Mouse (Mus musculus): ENCODE measurements around the gene Ccdc137. TPM values are rescaled to one million over a fixed set of nuclear protein-coding genes. Genes with fewer than 3 reads are reported as not detected.

Ccdc137 gene
- polyA plus RNA-seq, 1 experiment from 2014 or later, result 33.8 TPM

GRCm38 (mm10) chr11:120498891-120499290 lies 41.0 kb downstream of the Ccdc137 start:
- Histone ChIP-seq H3K4me1 (replicated peaks; ENCODE audit: control insufficient read depth, insufficient read depth, low read length) (no peaks in the 10 kb centered on the region; the same call in none of the 2 replicates), H3K27ac (ENCODE audit: low read depth, low read length) (no peak overlapping the region), H3K4me3 (ENCODE audit: low read depth, low read length) (no peak overlapping the region), H3K36me3 (ENCODE audit: control insufficient read depth, insufficient read depth, low read length) (peaks cover 2% of the 10 kb centered on the region; the same call in 1 of the 2 replicates), H3K9me3 (ENCODE audit: control insufficient read depth, low read length) (no peaks in the 10 kb centered on the region), H3K4me2 (ENCODE audit: low read depth, low read length, severe bottlenecking) (no peak overlapping the region), H3K27me3 (ENCODE audit: control insufficient read depth, insufficient read depth, low read length) (no peaks in the 10 kb centered on the region), H3K9ac (ENCODE audit: low read length) (no peak overlapping the region)
- ATAC-seq (replicated peaks; ENCODE audit: low FRiP score), result no peak
- peak; percentile 47 for DNase-seq (ENCODE audit: low spot score)
- WGBS, result 86% methylated on average over 5 of the region's 5 CpGs

DNA sequence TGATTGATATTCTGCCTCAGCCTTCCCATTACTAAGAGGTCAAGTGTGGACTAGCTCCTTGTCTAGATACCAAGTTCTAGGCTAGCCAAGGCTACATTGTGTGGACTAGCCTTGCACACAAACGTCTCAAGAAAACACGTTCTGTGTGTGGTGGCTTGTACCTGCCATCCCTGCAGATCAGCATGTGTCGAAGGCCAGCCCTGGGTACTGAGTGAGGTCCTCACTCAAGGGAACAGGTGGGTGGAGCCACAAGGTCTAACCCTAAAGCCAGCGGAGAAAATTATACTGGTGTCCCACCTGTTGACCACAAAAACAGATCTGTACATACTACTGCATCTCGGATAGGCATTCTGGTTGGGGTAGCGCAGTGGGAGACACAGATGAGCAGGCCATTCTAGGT lies 42.0 kb downstream of the Ccdc137 start:
- H3K4me2 ChIP-seq (ENCODE audit: low read depth, low read length, severe bottlenecking), result no peak overlapping the region
- H3K27me3 ChIP-seq (ENCODE audit: control insufficient read depth, insufficient read depth, low read length), result no peaks in the 10 kb centered on the region
- H3K4me3 ChIP-seq (ENCODE audit: low read depth, low read length), result no peak overlapping the region
- no peaks in the 10 kb centered on the region; the same call in 1 of the 2 replicates for H3K4me1 ChIP-seq (replicated peaks; ENCODE audit: control insufficient read depth, insufficient read depth, low read length)
- peak; percentile 45 for DNase-seq (ENCODE audit: low spot score)
- no peak overlapping the region for H3K27ac ChIP-seq (ENCODE audit: low read depth, low read length)
- 80% methylated on average over 6 of the region's 6 CpGs for WGBS
- peaks cover 2% of the 10 kb centered on the region; the same call in 1 of the 2 replicates for H3K36me3 ChIP-seq (ENCODE audit: control insufficient read depth, insufficient read depth, low read length)
- no peaks in the 10 kb centered on the region for H3K9me3 ChIP-seq (ENCODE audit: control insufficient read depth, low read length)
- no peak for ATAC-seq (replicated peaks; ENCODE audit: low FRiP score)
- H3K9ac ChIP-seq (ENCODE audit: low read length), result no peak overlapping the region

- Histone ChIP-seq H3K9ac (ENCODE audit: low read length) (no peak overlapping the region), H3K27ac (ENCODE audit: low read depth, low read length) (no peak overlapping the region), H3K4me3 (ENCODE audit: low read depth, low read length) (no peak overlapping the region), H3K27me3 (ENCODE audit: control insufficient read depth, insufficient read depth, low read length) (no peaks in the 10 kb centered on the region), H3K36me3 (ENCODE audit: control insufficient read depth, insufficient read depth, low read length) (peaks cover 2% of the 10 kb centered on the region; the same call in 1 of the 2 replicates), H3K9me3 (ENCODE audit: control insufficient read depth, low read length) (no peaks in the 10 kb centered on the region), H3K4me2 (ENCODE audit: low read depth, low read length, severe bottlenecking) (no peak overlapping the region), H3K4me1 (replicated peaks; ENCODE audit: control insufficient read depth, insufficient read depth, low read length) (no peaks in the 10 kb centered on the region; the same call in 1 of the 2 replicates)
- 37% methylated on average over 3 of the region's 3 CpGs for WGBS
- DNase-seq (ENCODE audit: low spot score) (peak; percentile 45), ATAC-seq (replicated peaks; ENCODE audit: low FRiP score) (no peak)
Observed at GRCm38 (mm10) chr11:120500357-120500756, 42.4 kb downstream of the Ccdc137 start.

- Histone ChIP-seq H3K27ac (ENCODE audit: low read depth, low read length) (no peak overlapping the region), H3K9me3 (ENCODE audit: control insufficient read depth, low read length) (no peaks in the 10 kb centered on the region), H3K4me3 (ENCODE audit: low read depth, low read length) (no peak overlapping the region), H3K4me1 (replicated peaks; ENCODE audit: control insufficient read depth, insufficient read depth, low read length) (no peaks in the 10 kb centered on the region; the same call in 1 of the 2 replicates), H3K27me3 (ENCODE audit: control insufficient read depth, insufficient read depth, low read length) (no peaks in the 10 kb centered on the region), H3K4me2 (ENCODE audit: low read depth, low read length, severe bottlenecking) (no peak overlapping the region), H3K36me3 (ENCODE audit: control insufficient read depth, insufficient read depth, low read length) (peaks cover 2% of the 10 kb centered on the region; the same call in 1 of the 2 replicates), H3K9ac (ENCODE audit: low read length) (no peak overlapping the region)
- ATAC-seq (replicated peaks; ENCODE audit: low FRiP score), result no peak
- DNase-seq (ENCODE audit: low spot score), result peak; percentile 48
- WGBS, result 73% methylated on average over 6 of the region's 6 CpGs
Observed at GRCm38 (mm10) chr11:120501018-120501417, 43.1 kb downstream of the Ccdc137 start.

- WGBS, result 88% methylated on average over 4 of the region's 4 CpGs
- Histone ChIP-seq H3K9ac (ENCODE audit: low read length) (no peak overlapping the region), H3K27ac (ENCODE audit: low read depth, low read length) (no peak overlapping the region), H3K4me3 (ENCODE audit: low read depth, low read length) (no peak overlapping the region), H3K27me3 (ENCODE audit: control insufficient read depth, insufficient read depth, low read length) (no peaks in the 10 kb centered on the region), H3K4me1 (replicated peaks; ENCODE audit: control insufficient read depth, insufficient read depth, low read length) (no peaks in the 10 kb centered on the region; the same call in 1 of the 2 replicates), H3K9me3 (ENCODE audit: control insufficient read depth, low read length) (no peaks in the 10 kb centered on the region), H3K4me2 (ENCODE audit: low read depth, low read length, severe bottlenecking) (no peak overlapping the region), H3K36me3 (ENCODE audit: control insufficient read depth, insufficient read depth, low read length) (peaks cover 2% of the 10 kb centered on the region; the same call in 1 of the 2 replicates)
- ATAC-seq (replicated peaks; ENCODE audit: low FRiP score) (no peak), DNase-seq (ENCODE audit: low spot score) (no peak)
Observed at GRCm38 (mm10) chr11:120501701-120502100, 43.8 kb downstream of the Ccdc137 start.

DNA sequence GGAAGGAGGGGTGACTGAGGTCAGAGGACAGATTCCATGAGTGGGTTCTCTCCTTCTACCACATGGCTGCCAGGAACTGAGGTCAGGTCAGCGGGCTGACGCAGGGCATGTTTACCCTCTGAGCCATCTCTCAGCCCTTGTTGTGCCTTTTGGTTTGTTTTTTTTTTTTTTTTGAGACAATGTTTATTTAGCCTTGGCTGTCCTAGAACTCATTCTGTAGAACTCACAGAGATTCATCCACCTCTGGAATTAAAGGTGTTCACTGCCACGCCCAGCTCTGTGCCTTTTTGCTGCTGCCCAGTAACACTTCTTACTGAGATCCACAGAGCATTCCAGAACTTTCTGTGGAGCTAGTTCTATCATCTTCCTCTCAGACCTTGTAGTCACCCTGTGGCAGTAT lies 47.7 kb downstream of the Ccdc137 start:
- DNase-seq (ENCODE audit: low spot score) (no peak), ATAC-seq (replicated peaks; ENCODE audit: low FRiP score) (no peak)
- WGBS, result 86% methylated on average over 3 of the region's 3 CpGs
- no peaks in the 10 kb centered on the region for H3K36me3 ChIP-seq (ENCODE audit: control insufficient read depth, insufficient read depth, low read length)
- H3K9me3 ChIP-seq (ENCODE audit: control insufficient read depth, low read length), result no peaks in the 10 kb centered on the region
- H3K27ac ChIP-seq (ENCODE audit: low read depth, low read length), result no peak overlapping the region
- no peak overlapping the region for H3K4me3 ChIP-seq (ENCODE audit: low read depth, low read length)
- peaks cover 4% of the 10 kb centered on the region; the same call in 1 of the 2 replicates for H3K4me1 ChIP-seq (replicated peaks; ENCODE audit: control insufficient read depth, insufficient read depth, low read length)
- no peaks in the 10 kb centered on the region for H3K27me3 ChIP-seq (ENCODE audit: control insufficient read depth, insufficient read depth, low read length)
- no peak overlapping the region for H3K9ac ChIP-seq (ENCODE audit: low read length)
- H3K4me2 ChIP-seq (ENCODE audit: low read depth, low read length, severe bottlenecking), result no peak overlapping the region

DNA sequence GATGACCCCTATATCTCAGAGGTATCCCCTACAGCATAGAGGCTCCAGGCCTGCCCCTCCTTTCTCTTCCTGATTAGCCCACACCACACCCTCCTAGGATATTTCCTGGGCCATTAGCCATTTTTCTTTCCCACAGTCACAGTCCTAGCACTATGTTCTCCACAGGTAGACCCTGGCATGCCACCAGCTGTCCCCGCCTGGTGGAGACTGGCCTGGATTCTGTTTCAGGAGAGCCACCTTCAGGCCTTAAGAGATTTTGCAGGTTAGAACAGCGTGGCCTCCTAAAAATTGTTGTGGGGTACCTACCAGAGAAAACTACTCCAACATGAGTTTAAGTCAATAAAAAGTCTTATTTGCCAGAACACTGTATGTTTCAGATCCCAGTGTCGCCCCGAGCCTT lies 49.0 kb downstream of the Ccdc137 start:
- H3K4me3 ChIP-seq (ENCODE audit: low read depth, low read length), result no peak overlapping the region
- no peak overlapping the region for H3K9ac ChIP-seq (ENCODE audit: low read length)
- ATAC-seq (replicated peaks; ENCODE audit: low FRiP score), result no peak
- no peaks in the 10 kb centered on the region for H3K9me3 ChIP-seq (ENCODE audit: control insufficient read depth, low read length)
- no peak overlapping the region for H3K4me2 ChIP-seq (ENCODE audit: low read depth, low read length, severe bottlenecking)
- H3K4me1 ChIP-seq (replicated peaks; ENCODE audit: control insufficient read depth, insufficient read depth, low read length), result peaks cover 5% of the 10 kb centered on the region; the same call in 1 of the 2 replicates
- peak; percentile 51 for DNase-seq (ENCODE audit: low spot score)
- no peaks in the 10 kb centered on the region for H3K27me3 ChIP-seq (ENCODE audit: control insufficient read depth, insufficient read depth, low read length)
- no peaks in the 10 kb centered on the region for H3K36me3 ChIP-seq (ENCODE audit: control insufficient read depth, insufficient read depth, low read length)
- H3K27ac ChIP-seq (ENCODE audit: low read depth, low read length), result no peak overlapping the region
- 62% methylated on average over 4 of the region's 4 CpGs for WGBS

DNA sequence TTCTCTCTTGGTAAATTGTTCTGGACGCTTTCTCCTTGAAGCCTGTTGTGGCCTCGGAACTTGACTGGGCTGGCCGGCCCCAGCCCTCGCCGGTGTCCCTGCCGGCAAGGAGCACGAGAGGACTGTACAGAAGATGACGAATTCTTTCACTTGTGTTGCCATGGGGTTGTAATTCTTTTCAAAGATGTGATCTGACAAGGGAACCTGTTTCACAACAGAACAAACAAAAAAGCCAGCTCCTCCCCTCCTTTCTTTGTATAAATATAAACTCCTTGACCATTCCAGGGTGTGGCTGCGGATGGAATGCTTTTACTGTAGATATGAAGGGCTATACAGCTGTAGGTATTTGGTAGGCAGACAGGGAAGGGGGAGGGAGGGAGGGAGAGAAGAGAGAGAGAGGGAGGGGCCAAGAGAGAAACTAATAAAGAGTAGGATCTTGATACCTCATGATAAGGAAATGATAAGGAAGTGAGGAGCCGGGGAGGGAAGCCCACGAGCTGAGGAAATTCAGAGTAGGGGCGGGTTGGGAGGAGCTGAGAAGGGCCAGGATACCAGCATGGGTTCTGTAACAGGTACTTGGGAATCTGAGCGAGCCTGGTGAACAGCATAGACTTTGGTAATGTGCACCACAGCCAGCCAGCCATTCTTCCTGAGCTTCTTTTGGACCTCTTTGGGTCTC lies 49.8 kb downstream of the Ccdc137 start:
- peaks cover 5% of the 10 kb centered on the region; the same call in 1 of the 2 replicates for H3K4me1 ChIP-seq (replicated peaks; ENCODE audit: control insufficient read depth, insufficient read depth, low read length)
- no peak overlapping the region for H3K9ac ChIP-seq (ENCODE audit: low read length)
- WGBS, result 88% methylated on average over 13 of the region's 13 CpGs
- no peak overlapping the region for H3K4me2 ChIP-seq (ENCODE audit: low read depth, low read length, severe bottlenecking)
- no peak overlapping the region for H3K27ac ChIP-seq (ENCODE audit: low read depth, low read length)
- no peaks in the 10 kb centered on the region for H3K36me3 ChIP-seq (ENCODE audit: control insufficient read depth, insufficient read depth, low read length)
- H3K9me3 ChIP-seq (ENCODE audit: control insufficient read depth, low read length), result no peaks in the 10 kb centered on the region
- no peak for ATAC-seq (replicated peaks; ENCODE audit: low FRiP score)
- no peak for DNase-seq (ENCODE audit: low spot score)
- no peak overlapping the region for H3K4me3 ChIP-seq (ENCODE audit: low read depth, low read length)
- no peaks in the 10 kb centered on the region for H3K27me3 ChIP-seq (ENCODE audit: control insufficient read depth, insufficient read depth, low read length)

All from forebrain, embryonic 11.5 days (tissue).